Mouse (Mus musculus): Measurements from ENCODE around the gene Slc12a9. TPM values are rescaled to one million over a fixed set of nuclear protein-coding genes. Genes with fewer than 3 reads are reported as not detected.

The Slc12a9 gene
- polyA plus RNA-seq, 1 experiment from 2014 or later = 24.5 TPM

DNA sequence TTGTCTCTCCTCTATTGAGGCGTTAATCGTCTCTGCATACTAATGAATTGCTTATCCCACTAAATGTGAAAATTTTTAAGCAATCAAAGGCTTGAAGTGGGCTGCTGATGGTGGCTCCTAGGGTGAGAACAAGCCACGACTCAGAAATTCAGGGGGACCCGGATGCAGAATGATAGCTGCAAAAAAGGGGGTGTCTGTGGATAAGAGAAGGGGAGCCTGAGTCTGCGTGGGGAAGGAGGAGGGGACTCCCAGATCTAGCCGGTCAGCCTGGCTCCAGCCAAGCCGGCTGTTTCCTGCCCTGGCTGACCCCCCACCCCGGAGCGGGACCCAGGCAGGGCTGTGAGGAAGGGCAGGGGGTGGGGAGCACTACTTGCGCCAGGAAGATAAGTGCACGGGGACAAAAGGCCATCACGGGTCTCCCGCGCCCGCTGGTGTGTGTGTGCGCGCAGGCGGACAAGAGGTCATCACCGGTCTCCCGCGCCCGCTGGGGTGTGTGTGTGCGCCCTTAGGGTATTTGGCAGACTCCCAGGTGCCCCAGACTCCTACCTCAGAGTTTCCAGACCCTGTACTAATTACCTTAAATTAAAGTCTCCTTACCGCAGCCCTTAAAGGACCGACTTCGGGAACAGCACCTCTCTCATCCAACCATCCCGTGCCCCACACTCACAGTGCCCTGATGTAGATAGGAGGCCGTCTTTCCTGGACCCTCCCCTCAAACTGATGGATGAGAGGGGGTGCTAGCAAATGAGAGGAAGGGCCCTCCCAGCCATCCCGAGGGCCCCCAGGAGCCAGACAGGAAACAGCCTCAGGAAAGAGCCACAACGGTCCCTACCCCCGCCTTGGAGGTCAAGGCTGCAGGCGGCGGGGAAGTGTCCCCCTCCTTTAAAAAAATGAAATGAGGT, 15.3 kb upstream of the Slc12a9 start:
- peaks cover 5% of the 10 kb centered on the region; the same call in 1 of the 2 replicates for H3K27me3 ChIP-seq (replicated peaks; ENCODE audit: control insufficient read depth, insufficient read depth, low read length)
- no peaks in the 10 kb centered on the region for H3K36me3 ChIP-seq (ENCODE audit: control insufficient read depth, insufficient read depth, low read length)
- no peak overlapping the region; the same call in 1 of the 2 replicates for H3K27ac ChIP-seq (ENCODE audit: low read depth, low read length)
- under 1% methylated on average over 32 of the region's 33 CpGs for WGBS
- H3K9ac ChIP-seq (ENCODE audit: low read depth, low read length) = peak overlapping the region; percentile 2
- peak overlapping the region; percentile 59 for H3K4me3 ChIP-seq (ENCODE audit: low read length)
- no peak; the same call in 1 of the 2 replicates for ATAC-seq
- no peaks in the 10 kb centered on the region for H3K9me3 ChIP-seq (ENCODE audit: control insufficient read depth, low read length)
- peaks cover 18% of the 10 kb centered on the region for H3K4me1 ChIP-seq (ENCODE audit: control insufficient read depth, insufficient read depth, low read depth, low read length)
- peak overlapping the region; percentile 81 for H3K4me2 ChIP-seq (ENCODE audit: low read length)

DNA sequence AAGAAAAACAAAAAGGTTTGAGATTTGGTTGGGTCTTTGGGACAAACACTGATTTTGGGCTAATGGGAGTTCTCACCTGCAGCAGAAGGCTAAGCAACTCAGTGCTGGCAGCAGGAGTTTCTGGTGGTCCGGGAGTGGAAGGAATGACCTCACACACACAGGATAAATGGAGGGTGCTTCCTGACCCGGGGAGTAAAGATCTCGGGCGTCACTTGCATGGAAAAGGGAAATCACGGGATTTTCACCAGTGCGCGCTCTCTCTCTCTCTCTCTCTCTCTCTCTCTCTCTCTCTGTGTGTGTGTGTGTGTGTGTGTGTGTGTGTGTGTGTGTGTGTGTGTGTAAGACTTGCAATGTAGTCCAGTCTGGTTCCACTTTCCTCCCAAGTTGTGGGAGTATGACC, 14.5 kb upstream of the Slc12a9 start:
- Histone ChIP-seq H3K9me3 (ENCODE audit: control insufficient read depth, low read length) (no peaks in the 10 kb centered on the region), H3K27me3 (replicated peaks; ENCODE audit: control insufficient read depth, insufficient read depth, low read length) (peaks cover 5% of the 10 kb centered on the region; the same call in 1 of the 2 replicates), H3K27ac (ENCODE audit: low read depth, low read length) (no peak overlapping the region), H3K9ac (ENCODE audit: low read depth, low read length) (no peak overlapping the region), H3K36me3 (ENCODE audit: control insufficient read depth, insufficient read depth, low read length) (no peaks in the 10 kb centered on the region), H3K4me1 (ENCODE audit: control insufficient read depth, insufficient read depth, low read depth, low read length) (peaks cover 18% of the 10 kb centered on the region), H3K4me2 (ENCODE audit: low read length) (no peak overlapping the region), H3K4me3 (ENCODE audit: low read length) (no peak overlapping the region)
- no peak for ATAC-seq
- 31% methylated on average over 7 of the region's 7 CpGs for WGBS

DNA sequence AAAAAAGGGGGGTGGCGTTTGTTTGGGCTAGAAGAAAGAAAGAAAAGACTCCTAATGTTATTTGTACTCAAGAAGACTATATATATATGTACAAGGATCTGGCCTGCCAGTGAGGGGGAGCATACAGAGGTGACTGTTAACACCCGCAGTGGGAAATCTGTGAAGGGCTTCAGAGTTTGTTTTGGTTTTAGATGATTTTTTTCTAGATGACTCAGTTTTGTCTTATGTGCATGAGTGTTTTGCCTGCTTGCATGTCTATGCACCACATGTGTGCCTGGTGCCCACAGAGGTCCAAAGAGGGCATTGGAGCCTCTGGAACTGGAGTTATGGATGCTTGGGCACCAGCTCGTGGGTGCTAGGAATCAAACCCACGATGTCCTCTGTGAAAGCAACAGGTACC, 13.6 kb upstream of the Slc12a9 start:
- WGBS = 93% methylated on average over 4 of the region's 4 CpGs
- H3K27me3 ChIP-seq (replicated peaks; ENCODE audit: control insufficient read depth, insufficient read depth, low read length) = peaks cover 5% of the 10 kb centered on the region; the same call in 1 of the 2 replicates
- ATAC-seq = no peak
- H3K4me3 ChIP-seq (ENCODE audit: low read length) = no peak overlapping the region
- H3K4me2 ChIP-seq (ENCODE audit: low read length) = no peak overlapping the region
- peaks cover 15% of the 10 kb centered on the region for H3K4me1 ChIP-seq (ENCODE audit: control insufficient read depth, insufficient read depth, low read depth, low read length)
- no peak overlapping the region for H3K9ac ChIP-seq (ENCODE audit: low read depth, low read length)
- H3K27ac ChIP-seq (ENCODE audit: low read depth, low read length) = no peak overlapping the region
- no peaks in the 10 kb centered on the region for H3K9me3 ChIP-seq (ENCODE audit: control insufficient read depth, low read length)
- H3K36me3 ChIP-seq (ENCODE audit: control insufficient read depth, insufficient read depth, low read length) = no peaks in the 10 kb centered on the region

DNA sequence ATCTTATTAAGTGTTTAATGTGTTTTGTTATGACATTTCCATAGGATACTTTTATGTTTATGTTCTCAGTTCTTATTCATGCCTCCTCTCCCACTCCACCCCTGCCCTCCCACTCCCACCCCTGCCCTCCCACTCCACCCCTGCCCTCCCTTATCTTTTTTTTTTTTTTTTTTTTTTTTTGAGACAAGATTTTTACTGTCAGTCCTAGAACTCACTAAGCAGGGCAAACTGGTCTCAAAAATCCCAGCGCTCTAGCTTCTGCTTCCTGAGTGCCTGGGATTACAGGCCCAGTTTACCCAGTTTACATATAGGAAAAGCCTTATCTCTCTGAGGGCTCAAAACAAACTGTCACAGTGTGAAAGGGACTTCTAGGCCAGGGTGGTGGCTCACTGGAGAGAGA, 13.0 kb upstream of the Slc12a9 start:
- Histone ChIP-seq H3K4me2 (ENCODE audit: low read length) (no peak overlapping the region), H3K4me1 (ENCODE audit: control insufficient read depth, insufficient read depth, low read depth, low read length) (peaks cover 15% of the 10 kb centered on the region), H3K27ac (ENCODE audit: low read depth, low read length) (no peak overlapping the region), H3K27me3 (replicated peaks; ENCODE audit: control insufficient read depth, insufficient read depth, low read length) (peaks cover 5% of the 10 kb centered on the region; the same call in 1 of the 2 replicates), H3K9ac (ENCODE audit: low read depth, low read length) (no peak overlapping the region), H3K4me3 (ENCODE audit: low read length) (no peak overlapping the region), H3K36me3 (ENCODE audit: control insufficient read depth, insufficient read depth, low read length) (no peaks in the 10 kb centered on the region), H3K9me3 (ENCODE audit: control insufficient read depth, low read length) (no peaks in the 10 kb centered on the region)
- WGBS = 92% methylated on average over 1 of the region's 1 CpGs
- ATAC-seq = no peak

DNA sequence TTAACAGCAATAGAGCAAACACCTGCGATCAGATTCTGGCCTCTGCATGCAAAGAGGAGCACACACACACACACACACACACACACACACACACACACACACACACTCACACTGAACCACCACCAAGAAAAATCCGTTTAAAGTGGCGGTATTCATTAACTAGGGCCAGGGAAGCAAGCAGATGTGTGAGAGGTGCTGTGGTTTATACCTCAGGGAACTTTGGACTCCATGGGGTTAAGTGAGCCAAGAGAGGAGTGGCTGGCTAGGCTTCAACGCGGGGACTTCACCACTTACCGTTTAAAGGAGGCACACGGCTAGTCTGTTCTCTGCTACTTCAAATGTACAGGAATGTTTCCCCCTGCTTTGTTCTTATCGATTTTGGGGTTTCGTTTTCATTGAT, 12.4 kb upstream of the Slc12a9 start:
- peaks cover 5% of the 10 kb centered on the region; the same call in 1 of the 2 replicates for H3K27me3 ChIP-seq (replicated peaks; ENCODE audit: control insufficient read depth, insufficient read depth, low read length)
- H3K36me3 ChIP-seq (ENCODE audit: control insufficient read depth, insufficient read depth, low read length) = no peaks in the 10 kb centered on the region
- H3K9me3 ChIP-seq (ENCODE audit: control insufficient read depth, low read length) = no peaks in the 10 kb centered on the region
- no peak overlapping the region for H3K27ac ChIP-seq (ENCODE audit: low read depth, low read length)
- no peak for ATAC-seq
- no peak overlapping the region for H3K9ac ChIP-seq (ENCODE audit: low read depth, low read length)
- WGBS = 29% methylated on average over 9 of the region's 9 CpGs
- peaks cover 15% of the 10 kb centered on the region for H3K4me1 ChIP-seq (ENCODE audit: control insufficient read depth, insufficient read depth, low read depth, low read length)
- no peak overlapping the region for H3K4me3 ChIP-seq (ENCODE audit: low read length)
- H3K4me2 ChIP-seq (ENCODE audit: low read length) = no peak overlapping the region

DNA sequence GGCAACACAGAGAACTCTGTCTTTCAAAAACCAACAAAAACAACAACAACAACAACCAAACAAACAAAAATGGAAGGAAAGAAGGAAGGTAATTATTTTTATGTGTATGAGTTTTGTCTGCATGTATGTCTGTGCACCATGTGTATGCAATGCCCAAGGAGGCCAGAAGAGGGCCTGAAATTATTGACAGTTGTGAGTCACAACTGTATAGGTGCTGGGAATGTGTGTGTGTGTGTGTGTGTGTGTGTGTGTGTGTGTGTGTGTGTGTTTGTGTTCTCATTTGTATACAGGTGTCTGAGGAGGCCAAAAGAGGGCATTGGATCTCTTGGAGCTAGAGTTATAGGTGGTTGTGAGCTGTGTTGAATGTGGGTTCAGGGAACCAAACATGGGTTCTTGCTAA, 10.5 kb upstream of the Slc12a9 start:
- no peaks in the 10 kb centered on the region for H3K27me3 ChIP-seq (replicated peaks; ENCODE audit: control insufficient read depth, insufficient read depth, low read length)
- H3K4me3 ChIP-seq (ENCODE audit: low read length) = no peak overlapping the region
- no peak overlapping the region for H3K27ac ChIP-seq (ENCODE audit: low read depth, low read length)
- H3K36me3 ChIP-seq (ENCODE audit: control insufficient read depth, insufficient read depth, low read length) = no peaks in the 10 kb centered on the region
- H3K4me2 ChIP-seq (ENCODE audit: low read length) = no peak overlapping the region
- no peak for ATAC-seq
- no peaks in the 10 kb centered on the region for H3K9me3 ChIP-seq (ENCODE audit: control insufficient read depth, low read length)
- peaks cover 14% of the 10 kb centered on the region for H3K4me1 ChIP-seq (ENCODE audit: control insufficient read depth, insufficient read depth, low read depth, low read length)
- no peak overlapping the region for H3K9ac ChIP-seq (ENCODE audit: low read depth, low read length)

DNA sequence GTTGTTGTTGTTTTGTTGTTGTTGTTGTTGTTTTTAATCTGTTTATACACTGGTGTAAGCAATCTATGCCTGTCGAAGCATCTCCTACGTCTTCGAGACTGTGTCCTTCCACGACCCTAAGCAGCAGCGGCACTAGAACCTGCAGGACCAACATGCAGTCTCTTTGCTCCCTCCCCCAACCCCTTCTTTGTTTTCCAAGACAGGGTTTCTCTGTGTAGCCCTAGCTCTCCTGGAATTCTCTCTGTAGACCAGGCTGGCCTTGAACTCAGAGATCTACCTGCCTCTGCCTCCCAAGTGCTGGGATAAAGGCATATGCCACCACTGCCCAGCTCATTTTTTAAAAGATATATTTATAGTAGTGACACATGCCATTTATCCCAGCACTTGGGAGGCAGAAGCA, 10.0 kb upstream of the Slc12a9 start:
- no peak overlapping the region for H3K27ac ChIP-seq (ENCODE audit: low read depth, low read length)
- WGBS = 98% methylated on average over 5 of the region's 5 CpGs
- no peak for ATAC-seq
- H3K4me3 ChIP-seq (ENCODE audit: low read length) = no peak overlapping the region
- H3K36me3 ChIP-seq (ENCODE audit: control insufficient read depth, insufficient read depth, low read length) = no peaks in the 10 kb centered on the region
- no peak overlapping the region for H3K4me2 ChIP-seq (ENCODE audit: low read length)
- H3K27me3 ChIP-seq (replicated peaks; ENCODE audit: control insufficient read depth, insufficient read depth, low read length) = no peaks in the 10 kb centered on the region
- peaks cover 10% of the 10 kb centered on the region for H3K4me1 ChIP-seq (ENCODE audit: control insufficient read depth, insufficient read depth, low read depth, low read length)
- no peak overlapping the region for H3K9ac ChIP-seq (ENCODE audit: low read depth, low read length)
- no peaks in the 10 kb centered on the region for H3K9me3 ChIP-seq (ENCODE audit: control insufficient read depth, low read length)

DNA sequence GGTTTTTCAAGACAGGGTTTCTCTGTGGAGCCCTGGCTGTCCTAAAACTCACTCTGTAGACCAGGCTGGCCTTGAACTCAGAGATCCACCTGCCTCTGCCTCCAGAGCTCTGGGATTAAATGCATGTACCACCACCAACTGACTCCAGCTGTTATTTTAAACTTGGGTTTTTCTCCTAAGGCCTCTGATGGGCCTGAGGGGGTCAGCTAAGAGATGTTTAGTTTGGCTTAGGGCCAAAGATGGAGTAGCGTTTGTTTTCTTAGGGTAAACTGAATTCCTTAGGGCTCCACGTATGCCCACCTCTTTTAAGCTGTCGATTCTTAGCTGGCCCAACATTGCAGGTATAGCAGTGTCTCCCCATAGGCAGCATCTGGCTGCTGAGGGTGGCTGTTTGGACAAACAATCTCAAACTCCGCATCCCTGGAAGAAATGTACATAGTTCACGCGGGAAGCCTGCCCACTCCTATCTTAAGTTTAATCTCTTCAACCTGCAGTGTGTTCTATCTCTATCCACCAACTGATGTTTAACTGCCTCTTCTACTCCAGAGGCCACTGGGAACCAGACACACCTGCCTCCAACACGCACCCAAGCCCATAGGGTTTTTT, 9.1 kb upstream of the Slc12a9 start:
- Histone ChIP-seq H3K36me3 (ENCODE audit: control insufficient read depth, insufficient read depth, low read length) (no peaks in the 10 kb centered on the region), H3K4me3 (ENCODE audit: low read length) (no peak overlapping the region), H3K9me3 (ENCODE audit: control insufficient read depth, low read length) (no peaks in the 10 kb centered on the region), H3K27me3 (replicated peaks; ENCODE audit: control insufficient read depth, insufficient read depth, low read length) (no peaks in the 10 kb centered on the region), H3K4me1 (ENCODE audit: control insufficient read depth, insufficient read depth, low read depth, low read length) (peaks cover 10% of the 10 kb centered on the region), H3K27ac (ENCODE audit: low read depth, low read length) (no peak overlapping the region), H3K9ac (ENCODE audit: low read depth, low read length) (no peak overlapping the region), H3K4me2 (ENCODE audit: low read length) (no peak overlapping the region)
- 83% methylated on average over 7 of the region's 7 CpGs for WGBS
- ATAC-seq = no peak

DNA sequence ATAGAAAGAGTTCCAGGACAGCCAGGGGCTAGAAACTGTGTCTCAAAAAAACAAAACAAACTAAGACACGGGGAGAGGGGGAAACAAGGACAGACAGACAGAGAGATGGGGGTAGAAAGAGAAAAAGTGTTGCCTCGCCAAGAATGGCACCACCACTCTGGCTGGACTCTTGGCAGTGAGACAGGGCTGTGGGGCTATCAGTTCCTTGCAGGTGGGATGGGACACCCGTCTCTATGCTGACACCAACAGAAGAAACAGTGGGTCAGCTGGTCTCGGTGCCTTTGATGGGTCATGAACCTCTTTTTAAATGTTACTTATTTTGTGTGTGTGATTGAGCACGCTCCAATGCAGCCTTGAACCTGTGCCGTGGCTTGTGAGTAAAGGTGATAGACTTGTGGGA, 6.8 kb upstream of the Slc12a9 start:
- Histone ChIP-seq H3K9ac (ENCODE audit: low read depth, low read length) (peak overlapping the region; percentile 67), H3K4me1 (ENCODE audit: control insufficient read depth, insufficient read depth, low read depth, low read length) (peaks cover 10% of the 10 kb centered on the region), H3K4me2 (ENCODE audit: low read length) (peak overlapping the region; percentile 91; the same call in 1 of the 2 replicates), H3K27me3 (replicated peaks; ENCODE audit: control insufficient read depth, insufficient read depth, low read length) (no peaks in the 10 kb centered on the region), H3K27ac (ENCODE audit: low read depth, low read length) (peak overlapping the region; percentile 80), H3K9me3 (ENCODE audit: control insufficient read depth, low read length) (no peaks in the 10 kb centered on the region), H3K4me3 (ENCODE audit: low read length) (no peak overlapping the region), H3K36me3 (ENCODE audit: control insufficient read depth, insufficient read depth, low read length) (no peaks in the 10 kb centered on the region)
- no peak for ATAC-seq
- WGBS = 77% methylated on average over 6 of the region's 6 CpGs

Measured in hindbrain, embryonic 16.5 days (tissue).